Mouse (Mus musculus): ENCODE results near the gene Zzef1. TPM values are rescaled to one million over a fixed set of nuclear protein-coding genes. Genes with fewer than 3 reads are reported as not detected.

Gene Zzef1
- polyA plus RNA-seq, 1 experiment from 2014 or later = 14.3 TPM

DNA sequence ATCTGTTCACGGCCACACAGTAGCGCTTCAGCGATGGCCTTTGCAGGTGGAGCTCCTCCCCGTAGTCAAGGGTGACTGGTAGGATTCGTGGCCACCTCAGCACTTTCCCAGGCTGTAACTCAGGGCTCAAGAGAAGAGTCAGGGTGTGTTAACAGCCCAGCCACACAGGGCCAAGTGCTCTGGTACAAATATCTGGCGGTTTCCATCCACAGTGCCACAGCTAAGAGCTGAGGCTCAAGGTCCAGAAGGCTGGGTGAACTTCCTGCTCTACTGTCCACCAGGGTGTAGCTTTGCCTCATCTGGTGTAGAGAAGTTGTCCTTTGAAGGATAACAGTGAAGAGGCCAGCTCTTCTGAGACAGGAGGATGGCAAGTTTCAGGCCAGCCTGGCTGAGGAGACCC lies 156.7 kb downstream of the Zzef1 start:
- H3K4me3 ChIP-seq = no peak overlapping the region
- no peaks in the 10 kb centered on the region for H3K36me3 ChIP-seq
- H3K27me3 ChIP-seq = no peaks in the 10 kb centered on the region
- WGBS = 91% methylated on average over 6 of the region's 6 CpGs
- H3K4me2 ChIP-seq (replicated peaks) = no peak overlapping the region
- no peak for ATAC-seq (ENCODE audit: low FRiP score)
- H3K27ac ChIP-seq = 0 out of 2 replicates have a peak overlapping the region, but pooled peaks have one; percentile 13
- H3K9me3 ChIP-seq (replicated peaks) = no peaks in the 10 kb centered on the region
- peaks cover 6% of the 10 kb centered on the region for H3K4me1 ChIP-seq
- H3K9ac ChIP-seq = no peak overlapping the region

- Histone ChIP-seq H3K4me2 (replicated peaks) (no peak overlapping the region), H3K36me3 (no peaks in the 10 kb centered on the region), H3K4me3 (no peak overlapping the region), H3K27ac (no peak overlapping the region), H3K9me3 (replicated peaks) (no peaks in the 10 kb centered on the region), H3K27me3 (no peaks in the 10 kb centered on the region), H3K9ac (no peak overlapping the region), H3K4me1 (peaks cover 3% of the 10 kb centered on the region; the same call in 1 of the 2 replicates)
- no peak for ATAC-seq (ENCODE audit: low FRiP score)
- WGBS = 72% methylated on average over 1 of the region's 1 CpGs
These were observed 157.1 kb downstream of the Zzef1 start for GRCm38 (mm10) chr11:72953116-72953439.

GRCm38 (mm10) chr11:72953440-72954151 lies 157.6 kb downstream of the Zzef1 start:
- H3K4me3 ChIP-seq = no peak overlapping the region
- H3K4me1 ChIP-seq = peaks cover 3% of the 10 kb centered on the region; the same call in 1 of the 2 replicates
- no peaks in the 10 kb centered on the region for H3K36me3 ChIP-seq
- 97% methylated on average over 4 of the region's 4 CpGs for WGBS
- H3K27me3 ChIP-seq = peaks cover 4% of the 10 kb centered on the region; the same call in 1 of the 2 replicates
- H3K9ac ChIP-seq = no peak overlapping the region
- no peak overlapping the region for H3K4me2 ChIP-seq (replicated peaks)
- H3K27ac ChIP-seq = no peak overlapping the region
- H3K9me3 ChIP-seq (replicated peaks) = no peaks in the 10 kb centered on the region
- no peak for ATAC-seq (ENCODE audit: low FRiP score)

- H3K4me3 ChIP-seq = no peak overlapping the region
- no peaks in the 10 kb centered on the region for H3K36me3 ChIP-seq
- no peak overlapping the region for H3K4me2 ChIP-seq (replicated peaks)
- H3K9ac ChIP-seq = no peak overlapping the region
- H3K27ac ChIP-seq = no peak overlapping the region
- 87% methylated on average over 4 of the region's 4 CpGs for WGBS
- H3K27me3 ChIP-seq = peaks cover 9% of the 10 kb centered on the region
- H3K4me1 ChIP-seq = peaks cover 3% of the 10 kb centered on the region; the same call in 1 of the 2 replicates
- ATAC-seq (ENCODE audit: low FRiP score) = no peak
- H3K9me3 ChIP-seq (replicated peaks) = no peaks in the 10 kb centered on the region
These were observed 158.2 kb downstream of the Zzef1 start for GRCm38 (mm10) chr11:72954216-72954615.

- Histone ChIP-seq H3K36me3 (no peaks in the 10 kb centered on the region), H3K9me3 (replicated peaks) (no peaks in the 10 kb centered on the region), H3K27ac (no peak overlapping the region), H3K4me2 (replicated peaks) (no peak overlapping the region), H3K4me3 (no peak overlapping the region), H3K9ac (no peak overlapping the region), H3K27me3 (peaks cover 21% of the 10 kb centered on the region), H3K4me1 (peaks cover 3% of the 10 kb centered on the region; the same call in 1 of the 2 replicates)
- 65% methylated on average over 5 of the region's 5 CpGs for WGBS
- no peak for ATAC-seq (ENCODE audit: low FRiP score)
These were observed 159.4 kb downstream of the Zzef1 start for GRCm38 (mm10) chr11:72955339-72955974.

GRCm38 (mm10) chr11:72957318-72957717 lies 161.3 kb downstream of the Zzef1 start:
- peaks cover 11% of the 10 kb centered on the region for H3K4me1 ChIP-seq

GRCm38 (mm10) chr11:72959924-72960679 lies 164.1 kb downstream of the Zzef1 start:
- Histone ChIP-seq H3K9me3 (replicated peaks) (no peaks in the 10 kb centered on the region), H3K27me3 (peaks cover 57% of the 10 kb centered on the region), H3K4me2 (replicated peaks) (peak overlapping the region; percentile 50; the same call in 1 of the 2 replicates), H3K36me3 (no peaks in the 10 kb centered on the region), H3K4me1 (peaks cover 7% of the 10 kb centered on the region; the same call in 1 of the 2 replicates), H3K27ac (no peak overlapping the region), H3K9ac (no peak overlapping the region), H3K4me3 (no peak overlapping the region)
- no peak for ATAC-seq (ENCODE audit: low FRiP score)
- WGBS = 19% methylated on average over 15 of the region's 15 CpGs

More at GRCm38 (mm10) chr11:72957318-72957717, 161.3 kb downstream of the Zzef1 start:
- 68% methylated on average over 2 of the region's 2 CpGs for WGBS
- ATAC-seq (ENCODE audit: low FRiP score) = no peak
- Histone ChIP-seq H3K27me3 (peaks cover 40% of the 10 kb centered on the region), H3K9me3 (replicated peaks) (no peaks in the 10 kb centered on the region), H3K9ac (no peak overlapping the region), H3K4me3 (no peak overlapping the region), H3K36me3 (no peaks in the 10 kb centered on the region), H3K4me2 (replicated peaks) (no peak overlapping the region), H3K27ac (no peak overlapping the region)

- Histone ChIP-seq H3K27me3 (peaks cover 57% of the 10 kb centered on the region), H3K4me3 (peak overlapping the region; percentile 28), H3K9me3 (replicated peaks) (no peaks in the 10 kb centered on the region), H3K36me3 (no peaks in the 10 kb centered on the region), H3K4me2 (replicated peaks) (peak overlapping the region; percentile 50), H3K27ac (no peak overlapping the region), H3K9ac (no peak overlapping the region), H3K4me1 (peaks cover 7% of the 10 kb centered on the region; the same call in 1 of the 2 replicates)
- WGBS = 3% methylated on average over 15 of the region's 15 CpGs
- no peak for ATAC-seq (ENCODE audit: low FRiP score)
These were observed 164.7 kb downstream of the Zzef1 start for GRCm38 (mm10) chr11:72960723-72961071.

DNA sequence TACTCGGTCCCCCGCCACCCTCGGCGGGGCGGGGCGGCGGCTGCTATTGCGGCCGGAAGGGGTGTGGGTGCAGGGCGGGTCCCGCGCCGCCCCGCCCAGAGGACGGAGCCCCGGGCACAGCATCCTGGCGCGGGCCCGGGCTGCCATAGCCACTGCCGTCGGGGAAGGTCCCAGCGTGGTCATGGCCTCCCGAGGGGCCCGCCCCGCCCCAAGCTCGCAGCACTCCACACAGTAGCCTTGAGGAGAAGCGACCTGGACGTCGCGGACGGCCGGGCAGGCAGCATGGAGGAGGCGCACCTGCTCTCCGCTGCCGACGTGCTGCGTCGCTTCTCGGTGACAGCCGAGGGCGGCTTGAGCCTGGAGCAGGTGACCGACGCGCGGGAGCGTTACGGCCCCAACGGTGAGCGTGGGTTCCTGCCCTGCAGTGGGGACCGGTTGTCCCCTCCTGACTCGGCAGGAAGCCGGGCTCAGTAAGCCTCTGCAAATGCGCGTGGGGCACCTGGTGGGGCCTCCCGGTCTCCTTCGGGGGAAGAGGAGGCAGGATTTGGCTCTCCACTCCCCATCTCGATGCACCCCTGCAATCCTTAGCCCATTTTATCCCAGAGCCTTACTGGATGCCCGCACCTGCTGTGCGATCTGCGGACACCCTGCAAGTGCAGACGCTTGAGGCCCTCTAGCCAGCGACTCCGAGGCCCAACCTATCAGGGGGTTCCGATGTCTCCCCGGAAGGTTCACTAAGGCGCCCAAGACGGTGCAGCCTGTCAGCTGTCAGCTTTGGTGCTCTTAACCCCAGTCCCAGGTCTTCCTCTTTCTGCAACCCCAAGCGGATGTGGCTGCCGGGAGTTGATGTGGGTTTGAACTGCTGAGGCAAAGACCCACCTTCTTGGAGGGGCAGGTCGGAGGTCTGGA lies 165.3 kb downstream of the Zzef1 start, which contains the start of gene Atp2a3:
Gene Atp2a3, plus strand, starts transcription at position 98 of the 909 bp plus-strand sequence.
- H3K9me3 ChIP-seq (replicated peaks) = no peaks in the 10 kb centered on the region
- H3K9ac ChIP-seq = no peak within 1 kb of the TSS
- peaks cover 7% of the 10 kb centered on the region; the same call in 1 of the 2 replicates for H3K4me1 ChIP-seq
- H3K4me2 ChIP-seq (replicated peaks) = peak within 1 kb of the TSS; percentile 50
- H3K4me3 ChIP-seq = peak within 1 kb of the TSS; percentile 28
- H3K36me3 ChIP-seq = no peaks in the 10 kb centered on the region
- peaks cover 57% of the 10 kb centered on the region for H3K27me3 ChIP-seq
- 4% methylated on average over 70 of the region's 70 CpGs for WGBS
- no peak within 1 kb of the TSS for H3K27ac ChIP-seq
- no peak for ATAC-seq (ENCODE audit: low FRiP score)

- Histone ChIP-seq H3K36me3 (no peaks in the 10 kb centered on the region), H3K9me3 (replicated peaks) (no peaks in the 10 kb centered on the region), H3K4me1 (peaks cover 7% of the 10 kb centered on the region; the same call in 1 of the 2 replicates), H3K27ac (no peak overlapping the region), H3K4me2 (replicated peaks) (no peak overlapping the region), H3K4me3 (no peak overlapping the region), H3K27me3 (peaks cover 57% of the 10 kb centered on the region), H3K9ac (no peak overlapping the region)
- ATAC-seq (ENCODE audit: low FRiP score) = no peak
- 98% methylated on average over 2 of the region's 2 CpGs for WGBS
These were observed 166.4 kb downstream of the Zzef1 start for GRCm38 (mm10) chr11:72962378-72962777.

DNA sequence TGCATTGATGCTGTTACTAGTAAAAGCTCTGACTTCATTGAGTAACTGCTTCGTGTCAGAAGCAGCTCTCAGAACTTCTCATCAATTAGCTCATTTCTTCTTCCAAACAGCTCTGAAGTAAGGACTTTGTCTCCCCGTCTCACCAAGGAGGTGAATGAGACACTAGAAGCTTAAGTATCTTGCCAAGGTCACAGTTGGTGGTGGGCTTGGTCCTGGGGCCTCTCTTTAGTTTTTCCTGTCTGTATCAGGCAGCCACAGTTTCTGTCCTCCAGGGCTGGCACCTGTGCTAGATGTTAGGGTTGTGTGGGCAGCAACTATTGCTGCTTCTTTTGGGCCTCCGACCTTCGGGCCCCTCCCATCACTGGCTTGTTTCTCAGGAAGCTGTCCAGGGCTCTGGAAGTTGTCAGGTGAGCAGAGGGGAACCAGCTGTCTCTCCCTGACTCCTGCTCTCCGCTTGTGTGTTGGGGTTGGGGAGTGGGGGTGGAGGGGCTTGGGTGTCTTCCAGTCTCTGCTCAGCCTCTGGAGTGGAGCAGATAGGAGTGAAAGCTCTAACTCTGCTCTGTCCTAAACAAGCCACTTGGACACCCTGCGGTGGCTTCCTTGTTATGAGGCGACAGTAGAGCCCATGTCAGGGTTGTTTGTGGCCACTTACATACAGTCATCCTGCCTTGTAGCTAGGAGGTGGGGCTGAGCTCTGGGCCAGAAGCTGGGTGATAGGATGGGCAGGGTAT lies 167.2 kb downstream of the Zzef1 start:
- peaks cover 7% of the 10 kb centered on the region; the same call in 1 of the 2 replicates for H3K4me1 ChIP-seq
- no peaks in the 10 kb centered on the region for H3K36me3 ChIP-seq
- no peak overlapping the region for H3K4me3 ChIP-seq
- H3K27me3 ChIP-seq = peaks cover 57% of the 10 kb centered on the region
- no peak overlapping the region for H3K4me2 ChIP-seq (replicated peaks)
- no peak overlapping the region for H3K9ac ChIP-seq
- no peak for ATAC-seq (ENCODE audit: low FRiP score)
- H3K27ac ChIP-seq = no peak overlapping the region
- WGBS = 62% methylated on average over 7 of the region's 7 CpGs
- no peaks in the 10 kb centered on the region for H3K9me3 ChIP-seq (replicated peaks)
